Mouse (Mus musculus): Measurements from ENCODE around the gene Adora1. TPM values are rescaled to one million over a fixed set of nuclear protein-coding genes. Genes with fewer than 3 reads are reported as not detected.

Gene Adora1
- total RNA-seq, 2 experiments from 2014 or later = not detected

GRCm38 (mm10) chr1:134219608-134220007, 15.6 kb downstream of the Adora1 start:
- ATAC-seq (replicated peaks; ENCODE audit: low FRiP score, poor library complexity, severe bottlenecking) = no peak

GRCm38 (mm10) chr1:134217942-134218341, 17.3 kb downstream of the Adora1 start:
- no peak for ATAC-seq (replicated peaks; ENCODE audit: low FRiP score, poor library complexity, severe bottlenecking)

- ATAC-seq (replicated peaks; ENCODE audit: low FRiP score, poor library complexity, severe bottlenecking) = no peak
These were observed 18.2 kb downstream of the Adora1 start for GRCm38 (mm10) chr1:134217028-134217481.

- no peak for ATAC-seq (replicated peaks; ENCODE audit: low FRiP score, poor library complexity, severe bottlenecking)
These were observed 18.6 kb downstream of the Adora1 start for GRCm38 (mm10) chr1:134216629-134216971.

- no peak for ATAC-seq (replicated peaks; ENCODE audit: low FRiP score, poor library complexity, severe bottlenecking)
These were observed 19.2 kb downstream of the Adora1 start for GRCm38 (mm10) chr1:134215751-134216628.

GRCm38 (mm10) chr1:134215059-134215458, 20.2 kb downstream of the Adora1 start:
- no peak for ATAC-seq (replicated peaks; ENCODE audit: low FRiP score, poor library complexity, severe bottlenecking)

- no peak for ATAC-seq (replicated peaks; ENCODE audit: low FRiP score, poor library complexity, severe bottlenecking)
These were observed 21.8 kb downstream of the Adora1 start for GRCm38 (mm10) chr1:134213405-134213804.

- ATAC-seq (replicated peaks; ENCODE audit: low FRiP score, poor library complexity, severe bottlenecking) = no peak
These were observed 22.9 kb downstream of the Adora1 start for GRCm38 (mm10) chr1:134212351-134212750.

GRCm38 (mm10) chr1:134211631-134212030, 23.6 kb downstream of the Adora1 start:
- no peak for ATAC-seq (replicated peaks; ENCODE audit: low FRiP score, poor library complexity, severe bottlenecking)

GRCm38 (mm10) chr1:134211043-134211442, 24.2 kb downstream of the Adora1 start:
- ATAC-seq (replicated peaks; ENCODE audit: low FRiP score, poor library complexity, severe bottlenecking) = no peak

GRCm38 (mm10) chr1:134210179-134210755, 25.0 kb downstream of the Adora1 start:
- no peak for ATAC-seq (replicated peaks; ENCODE audit: low FRiP score, poor library complexity, severe bottlenecking)

GRCm38 (mm10) chr1:134206085-134206484, 29.1 kb downstream of the Adora1 start:
- no peak for ATAC-seq (replicated peaks; ENCODE audit: low FRiP score, poor library complexity, severe bottlenecking)

- no peak for ATAC-seq (replicated peaks; ENCODE audit: low FRiP score, poor library complexity, severe bottlenecking)
These were observed 29.8 kb downstream of the Adora1 start for GRCm38 (mm10) chr1:134205296-134206018.

- ATAC-seq (replicated peaks; ENCODE audit: low FRiP score, poor library complexity, severe bottlenecking) = no peak
These were observed 31.0 kb downstream of the Adora1 start for GRCm38 (mm10) chr1:134204230-134204629.

GRCm38 (mm10) chr1:134201751-134202420, 33.3 kb downstream of the Adora1 start:
- peak; percentile 49; the same call in 1 of the 2 replicates for ATAC-seq (replicated peaks; ENCODE audit: low FRiP score, poor library complexity, severe bottlenecking)

GRCm38 (mm10) chr1:134200998-134201686, 34.1 kb downstream of the Adora1 start:
- ATAC-seq (replicated peaks; ENCODE audit: low FRiP score, poor library complexity, severe bottlenecking) = no peak

GRCm38 (mm10) chr1:134200481-134200880, 34.8 kb downstream of the Adora1 start:
- no peak for ATAC-seq (replicated peaks; ENCODE audit: low FRiP score, poor library complexity, severe bottlenecking)

- ATAC-seq (replicated peaks; ENCODE audit: low FRiP score, poor library complexity, severe bottlenecking) = no peak
These were observed 36.8 kb downstream of the Adora1 start for GRCm38 (mm10) chr1:134198197-134198995.
